Mouse (Mus musculus): ENCODE data around the gene Mapkbp1.

Mapkbp1 gene

GRCm38 (mm10) chr2:119972537-119972879, at the start of gene Mapkbp1:
Mapkbp1 (plus strand) TSS chr2:119972699.
- no peak for DNase-seq (ENCODE audit: low spot score)

- peak; percentile 86 for DNase-seq (ENCODE audit: low spot score)
Measured at GRCm38 (mm10) chr2:119970571-119970970, 1.9 kb upstream of the Mapkbp1 start.

DNA sequence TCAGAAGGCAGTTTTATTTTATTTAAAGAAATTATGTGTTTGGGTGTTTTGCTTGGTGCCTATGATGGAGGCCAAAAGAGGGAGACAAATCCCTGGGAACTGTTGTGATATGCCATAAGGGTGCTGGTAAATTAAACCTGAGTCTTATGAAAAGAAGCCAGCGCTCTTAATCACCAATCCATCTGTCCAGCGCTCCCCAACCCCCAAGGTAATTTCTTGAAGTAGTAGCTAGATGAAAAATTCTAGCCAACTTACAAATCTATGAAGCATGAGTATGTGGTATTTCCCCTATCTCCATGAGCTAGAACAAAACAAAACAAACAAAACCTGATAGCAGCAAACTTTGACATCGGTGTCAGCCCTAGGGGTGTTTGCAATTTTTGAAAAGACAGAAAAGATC, 1.2 kb upstream of the Mapkbp1 start:
- DNase-seq (ENCODE audit: low spot score): peak; percentile 26

DNA sequence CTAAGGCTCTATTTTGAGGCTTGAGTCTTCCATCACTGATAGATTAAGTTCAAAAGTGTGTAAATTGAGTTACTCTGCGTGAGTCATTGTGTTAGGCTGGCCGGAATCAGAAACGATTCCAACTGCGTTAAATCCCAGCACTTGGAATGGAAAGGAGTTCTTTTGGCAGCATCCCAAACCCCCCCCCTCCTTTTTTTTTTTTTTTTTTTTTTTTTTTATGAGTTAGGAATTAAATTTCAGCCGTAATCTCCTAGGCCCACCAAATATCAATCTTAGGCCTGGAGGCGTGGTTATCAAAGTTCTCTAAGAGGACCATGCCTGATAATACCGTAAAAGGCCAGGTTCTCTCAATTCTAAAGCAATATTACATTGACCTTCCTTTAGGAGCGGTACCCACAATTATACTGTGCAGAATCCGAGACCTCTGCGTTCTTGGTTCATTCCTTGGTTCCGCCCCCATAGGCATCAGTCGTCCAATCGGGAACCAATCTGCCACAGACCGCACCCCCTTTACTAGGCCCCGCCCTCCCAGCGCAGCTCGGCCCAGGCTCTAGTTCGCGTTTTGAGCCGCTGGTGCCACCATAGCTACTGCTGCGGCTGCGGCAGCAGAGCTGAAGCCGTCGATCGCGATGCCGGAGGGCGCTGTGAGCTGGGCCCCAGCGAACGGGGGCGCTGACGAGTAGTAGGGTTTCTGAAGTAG, 512 bp upstream of the Mapkbp1 start:
- DNase-seq (ENCODE audit: low spot score): peak; percentile 99

- DNase-seq (ENCODE audit: low spot score): no peak
Measured at GRCm38 (mm10) chr2:119980343-119980986, 8.0 kb downstream of the Mapkbp1 start.

- no peak for DNase-seq (ENCODE audit: low spot score)
Measured at GRCm38 (mm10) chr2:119981631-119982030, 9.1 kb downstream of the Mapkbp1 start.

- no peak for DNase-seq (ENCODE audit: low spot score)
Measured at GRCm38 (mm10) chr2:119985871-119986270, 13.4 kb downstream of the Mapkbp1 start.

DNA sequence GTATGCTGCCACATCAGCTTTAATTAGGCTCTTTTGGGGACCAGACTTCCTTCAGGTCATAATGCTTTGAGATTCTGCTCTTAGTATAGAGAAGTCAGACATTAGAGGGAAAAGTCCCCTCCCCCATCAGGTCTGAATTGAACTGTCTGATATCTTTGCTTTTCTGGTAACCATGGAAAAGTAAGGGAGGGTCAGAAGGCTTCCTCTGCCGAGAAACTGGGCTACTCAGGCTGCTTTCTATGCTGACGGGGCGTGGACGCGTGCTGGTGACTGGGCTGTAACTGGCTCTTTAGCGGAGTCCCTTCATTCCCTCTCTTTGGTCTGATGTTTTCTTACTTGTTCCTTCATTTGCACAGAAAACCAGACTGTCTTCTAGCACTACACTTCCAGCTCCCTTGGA, 13.9 kb downstream of the Mapkbp1 start:
- DNase-seq (ENCODE audit: low spot score): no peak

- no peak for DNase-seq (ENCODE audit: low spot score)
Measured at GRCm38 (mm10) chr2:119987441-119987840, 14.9 kb downstream of the Mapkbp1 start.

- no peak for DNase-seq (ENCODE audit: low spot score)
Measured at GRCm38 (mm10) chr2:119988952-119989351, 16.5 kb downstream of the Mapkbp1 start.

DNA sequence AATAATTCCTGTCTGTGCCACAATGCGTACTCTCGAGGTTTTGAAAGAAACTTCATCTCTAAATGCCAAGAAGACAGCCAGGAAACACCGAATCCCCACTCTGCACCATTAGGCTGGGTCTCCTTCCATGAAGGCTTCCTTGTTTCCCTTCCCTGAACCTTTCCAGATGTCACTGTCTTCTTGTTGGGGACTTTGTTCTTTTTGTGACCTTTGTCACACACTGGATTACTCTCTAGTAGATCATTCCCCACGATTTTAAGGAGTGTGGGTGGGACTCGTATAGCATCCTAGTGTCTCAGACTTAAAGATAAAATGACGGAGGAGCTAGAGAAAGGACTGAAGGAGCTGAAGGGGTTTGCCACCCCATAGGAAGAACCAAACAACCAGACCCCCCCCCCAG, 18.4 kb downstream of the Mapkbp1 start:
- DNase-seq (ENCODE audit: low spot score): no peak

GRCm38 (mm10) chr2:119992349-119992748, 19.9 kb downstream of the Mapkbp1 start:
- peak; percentile 28 for DNase-seq (ENCODE audit: low spot score)

GRCm38 (mm10) chr2:119993515-119993914, 21.0 kb downstream of the Mapkbp1 start:
- DNase-seq (ENCODE audit: low spot score): no peak

- DNase-seq (ENCODE audit: low spot score): no peak
Measured at GRCm38 (mm10) chr2:119994839-119995238, 22.3 kb downstream of the Mapkbp1 start.

GRCm38 (mm10) chr2:119995391-119996281, 23.1 kb downstream of the Mapkbp1 start:
- peak; percentile 25 for DNase-seq (ENCODE audit: low spot score)

GRCm38 (mm10) chr2:119997354-119997753, 24.9 kb downstream of the Mapkbp1 start:
- no peak for DNase-seq (ENCODE audit: low spot score)

GRCm38 (mm10) chr2:119999731-120000130, 27.2 kb downstream of the Mapkbp1 start:
- no peak for DNase-seq (ENCODE audit: low spot score)

DNA sequence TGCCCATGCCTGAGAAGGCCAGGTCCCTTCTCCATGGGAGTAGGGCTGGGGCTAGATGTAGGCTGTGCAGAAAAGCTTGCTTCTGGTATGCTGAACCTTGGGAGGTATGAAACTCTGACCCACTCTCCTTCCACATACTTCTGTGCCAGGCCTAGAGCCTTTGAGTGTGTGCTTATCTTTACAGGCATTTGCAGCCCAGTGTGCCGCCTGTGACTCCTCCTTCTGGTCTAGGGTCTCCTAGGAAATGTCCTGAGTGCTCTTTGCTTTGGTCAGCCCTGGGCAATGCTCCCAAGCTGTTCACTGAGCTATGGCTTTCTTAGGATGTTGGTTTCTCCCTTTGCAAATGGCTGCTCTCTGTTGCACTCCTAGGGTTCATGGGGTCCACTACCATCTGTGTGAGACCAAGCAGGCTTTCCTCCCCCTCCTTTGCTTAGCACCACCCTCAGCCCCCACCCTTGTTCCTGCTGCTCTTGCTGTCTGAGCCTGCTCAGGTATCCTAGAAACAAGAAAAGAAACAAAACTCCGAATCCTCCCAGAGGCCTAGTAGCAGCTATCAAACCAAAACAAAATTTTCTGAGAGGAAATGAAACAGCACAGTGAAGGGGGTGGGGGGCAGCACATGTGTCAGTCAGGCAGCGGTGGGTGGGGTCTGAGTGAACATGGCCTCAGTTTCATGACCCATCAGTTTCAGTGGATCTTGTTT, 28.5 kb downstream of the Mapkbp1 start:
- DNase-seq (ENCODE audit: low spot score): peak; percentile 59

GRCm38 (mm10) chr2:120001956-120002355, 29.5 kb downstream of the Mapkbp1 start:
- DNase-seq (ENCODE audit: low spot score): no peak

GRCm38 (mm10) chr2:120003970-120004369, 31.5 kb downstream of the Mapkbp1 start:
- no peak for DNase-seq (ENCODE audit: low spot score)

GRCm38 (mm10) chr2:120006696-120007095, 34.2 kb downstream of the Mapkbp1 start:
- no peak for DNase-seq (ENCODE audit: low spot score)

- DNase-seq (ENCODE audit: low spot score): peak; percentile 64
Measured at GRCm38 (mm10) chr2:120007680-120008210, 35.2 kb downstream of the Mapkbp1 start.
